Mouse (Mus musculus) intestine, postnatal 0 days (tissue): ENCODE measurements around the gene Gmeb2. TPM values are rescaled to one million over a fixed set of nuclear protein-coding genes. Genes with fewer than 3 reads are reported as not detected.

ENCODE experiments used
- ATAC-seq: fragments of 200-750 bp; cut with Nextera tagmentation; 2 replicates; pipeline ENCODE4 v1.8.0; 2017; ENCODE audit warnings: mild to moderate bottlenecking, moderate TSS enrichment, moderate library complexity
- H3K27ac ChIP-seq: fragments of 300-500 bp; sonication (generic); 2 replicates; pipeline ENCODE4 v1.5.1; 2014; ENCODE audit warnings: mild to moderate bottlenecking, low read depth, low read length, moderate library complexity
- H3K27me3 ChIP-seq: fragments of 300-500 bp; sonication (generic); replicated peaks from 2 replicates; pipeline ENCODE4 v1.6.1; 2014; ENCODE audit warnings: low read length, mixed read lengths; ENCODE audit not compliant: control insufficient read depth, insufficient read depth
- H3K36me3 ChIP-seq: fragments of 300-500 bp; sonication (generic); 2 replicates; pipeline ENCODE4 v1.6.1; 2014; ENCODE audit warnings: mild to moderate bottlenecking, moderate library complexity; ENCODE audit not compliant: control insufficient read depth, insufficient read depth
- H3K4me1 ChIP-seq: fragments of 300-500 bp; sonication (generic); replicated peaks from 2 replicates; pipeline ENCODE4 v1.6.1; 2014; ENCODE audit warnings: antibody characterized with exemption, low read length, mixed read lengths; ENCODE audit not compliant: control insufficient read depth, insufficient read depth
- H3K4me2 ChIP-seq: fragments of 300-500 bp; sonication (generic); replicated peaks from 2 replicates; pipeline ENCODE4 v1.6.1; 2014; ENCODE audit warnings: low read depth, mild to moderate bottlenecking, moderate library complexity
- H3K4me3 ChIP-seq: fragments of 300-500 bp; sonication (generic); 2 replicates; pipeline ENCODE4 v1.5.1; 2014; ENCODE audit warnings: low read depth, low read length
- H3K9ac ChIP-seq: fragments of 300-500 bp; sonication (generic); 2 replicates; pipeline ENCODE4 v1.6.1; 2014; ENCODE audit warnings: mild to moderate bottlenecking, low read depth, low read length
- H3K9me3 ChIP-seq: fragments of 300-500 bp; sonication (generic); 2 replicates; pipeline ENCODE4 v1.6.1; 2016; ENCODE audit warnings: mixed run types; ENCODE audit not compliant: control insufficient read depth
- CTCF ChIP-seq: sonication (generic); IDR thresholded peaks from 2 replicates; pipeline ENCODE4 v1.5.1; 2016; ENCODE audit warnings: low read depth, mild to moderate bottlenecking, control low read depth, antibody characterized with exemption, moderate library complexity
- WGBS: fragments of 180-500 bp; shearing (Covaris S2); extraction: QIAGEN DNeasy Blood & Tissue Kit; methylation state at CpG from one replicate; pipeline ENCODE4 v1.1.7; 2014; 5-methylcytosine and 5-hydroxymethylcytosine counted together
- polyA plus RNA-seq: library from polyadenylated mRNA; unstranded; fragments of >200 nt; fragmentation: Nextera tagmentation; extraction: Ambion mirVana; gene quantifications from 2 replicates; pipeline ENCODE4 v1.2.1, GENCODE M21; 2015

The Gmeb2 gene
- polyA plus RNA-seq, 1 experiment from 2014 or later = 5.4 TPM

DNA sequence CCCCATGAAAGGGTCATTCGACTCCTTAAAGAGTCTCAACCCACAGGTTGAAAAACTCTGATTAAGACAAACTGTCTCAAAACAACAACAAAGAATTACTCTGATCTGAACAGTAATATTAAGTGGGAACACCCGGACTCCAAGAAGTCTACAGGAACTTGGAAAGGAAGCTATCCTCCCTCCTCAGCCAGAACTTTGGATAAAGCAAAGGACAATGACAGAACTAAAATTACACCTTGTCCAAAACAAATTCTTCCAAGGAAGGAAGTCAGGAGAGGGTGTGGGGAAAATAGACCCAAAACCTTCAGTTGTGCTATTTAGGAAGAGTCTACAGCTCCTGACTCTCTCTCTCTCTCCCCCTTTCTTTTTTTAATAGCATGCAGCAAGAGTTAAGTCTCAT, 15.7 kb downstream of the Gmeb2 start:
- TF ChIP-seq CTCF = no peak
- peaks cover 43% of the 10 kb centered on the region for H3K36me3 ChIP-seq
- H3K4me3 ChIP-seq = no peak overlapping the region
- no peaks in the 10 kb centered on the region for H3K9me3 ChIP-seq
- H3K27me3 ChIP-seq = no peaks in the 10 kb centered on the region
- no peaks in the 10 kb centered on the region for H3K4me1 ChIP-seq
- H3K9ac ChIP-seq = no peak overlapping the region
- ATAC-seq = no peak
- no peak overlapping the region for H3K4me2 ChIP-seq
- 87% methylated on average over 2 of the region's 2 CpGs for WGBS
- H3K27ac ChIP-seq = no peak overlapping the region

DNA sequence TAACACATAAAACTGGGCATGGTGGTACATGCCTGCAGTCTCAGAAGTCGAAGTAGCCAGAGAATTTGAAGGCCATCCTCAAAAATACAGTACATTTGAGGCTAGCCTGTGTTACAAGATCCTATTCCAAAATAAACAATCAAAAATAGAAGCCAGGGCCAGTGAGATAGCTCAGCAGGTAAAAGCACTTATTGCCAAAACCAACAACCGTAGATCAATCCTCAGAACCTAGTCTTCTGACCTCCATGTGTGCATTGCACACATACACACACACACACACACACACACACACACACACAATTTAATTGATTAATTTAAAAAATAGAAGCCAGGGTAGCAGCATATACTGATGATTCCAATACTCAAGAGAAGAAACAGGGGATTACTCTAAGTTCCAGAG, 21.0 kb downstream of the Gmeb2 start:
- no peaks in the 10 kb centered on the region for H3K27me3 ChIP-seq
- no peak overlapping the region for H3K9ac ChIP-seq
- 92% methylated on average over 2 of the region's 2 CpGs for WGBS
- ATAC-seq = no peak
- no peak overlapping the region for H3K4me3 ChIP-seq
- no peak overlapping the region for H3K4me2 ChIP-seq
- no peaks in the 10 kb centered on the region for H3K4me1 ChIP-seq
- H3K9me3 ChIP-seq = no peaks in the 10 kb centered on the region
- H3K36me3 ChIP-seq = peaks cover 60% of the 10 kb centered on the region
- no peak overlapping the region for H3K27ac ChIP-seq
- TF ChIP-seq CTCF = no peak

DNA sequence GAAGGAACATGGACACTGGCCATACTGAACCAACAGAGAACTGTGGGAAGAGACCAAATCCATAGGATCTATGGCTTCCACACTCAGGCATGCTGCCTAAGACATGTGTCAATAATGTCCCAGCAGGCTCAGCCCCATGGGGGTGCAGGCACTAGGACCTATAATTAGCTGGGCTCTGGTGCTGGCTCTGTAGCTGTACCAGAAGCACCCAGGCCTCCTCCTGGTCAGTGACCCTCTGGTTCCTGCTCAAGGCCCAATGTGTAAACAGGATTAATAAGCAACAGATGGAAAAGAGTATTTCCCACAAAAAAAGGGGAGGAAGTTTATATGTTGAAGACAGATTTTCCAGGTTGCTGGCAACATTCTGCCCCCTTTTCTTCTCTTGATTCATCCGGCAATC, 34.6 kb downstream of the Gmeb2 start:
- Histone ChIP-seq H3K27me3 (no peaks in the 10 kb centered on the region), H3K4me2 (no peak overlapping the region), H3K9ac (no peak overlapping the region), H3K36me3 (peaks cover 56% of the 10 kb centered on the region), H3K27ac (no peak overlapping the region), H3K9me3 (no peaks in the 10 kb centered on the region), H3K4me1 (peaks cover 11% of the 10 kb centered on the region; the same call in 1 of the 2 replicates), H3K4me3 (no peak overlapping the region)
- 77% methylated on average over 1 of the region's 1 CpGs for WGBS
- no peak for TF ChIP-seq CTCF
- no peak for ATAC-seq

DNA sequence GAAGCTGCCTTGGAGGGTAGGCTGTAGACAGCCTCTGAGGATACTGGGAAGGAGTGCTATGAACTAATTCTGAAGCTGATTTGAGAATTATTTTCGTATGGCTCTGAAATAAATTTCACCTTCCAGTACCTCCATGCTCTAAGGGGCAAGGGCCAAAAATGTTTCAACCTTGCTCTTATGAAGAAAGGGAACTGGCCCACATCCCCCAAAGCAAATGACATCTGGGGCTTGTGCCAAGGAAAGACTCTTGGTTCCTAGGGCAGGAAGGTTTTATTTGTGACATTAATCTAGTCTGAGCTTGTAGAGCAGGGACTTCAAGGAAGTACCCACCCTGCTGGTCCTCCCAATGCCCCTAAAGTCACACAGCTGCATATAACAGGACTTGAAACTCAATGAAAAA, 36.0 kb downstream of the Gmeb2 start:
- WGBS = 82% methylated on average over 1 of the region's 1 CpGs
- Histone ChIP-seq H3K9me3 (no peaks in the 10 kb centered on the region), H3K9ac (no peak overlapping the region), H3K27me3 (no peaks in the 10 kb centered on the region), H3K4me2 (no peak overlapping the region), H3K27ac (no peak overlapping the region), H3K4me1 (peaks cover 11% of the 10 kb centered on the region; the same call in 1 of the 2 replicates), H3K4me3 (no peak overlapping the region), H3K36me3 (peaks cover 45% of the 10 kb centered on the region)
- no peak for TF ChIP-seq CTCF
- no peak for ATAC-seq

DNA sequence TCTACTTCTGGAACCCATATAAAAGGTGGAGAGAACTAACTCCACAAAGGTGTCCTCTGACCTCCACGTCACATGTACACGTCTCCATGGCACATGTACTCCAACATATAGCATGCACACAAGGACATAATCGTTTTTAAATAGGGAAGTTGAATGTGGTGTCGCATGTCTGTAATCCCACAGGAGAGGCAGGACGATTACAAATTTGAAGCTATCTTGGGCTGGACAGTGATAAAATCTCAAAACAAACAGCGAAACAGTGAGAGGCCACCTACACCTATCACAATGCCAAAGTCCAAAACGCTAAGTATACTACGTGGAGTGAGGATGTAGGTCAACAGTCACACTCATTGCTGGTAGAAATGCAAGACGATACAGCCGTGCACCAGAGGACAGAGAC, 38.6 kb downstream of the Gmeb2 start:
- Histone ChIP-seq H3K36me3 (peaks cover 24% of the 10 kb centered on the region), H3K4me3 (no peak overlapping the region), H3K4me1 (peaks cover 14% of the 10 kb centered on the region; the same call in 1 of the 2 replicates), H3K4me2 (0 out of 2 replicates have a peak overlapping the region, but pooled peaks have one; percentile 6), H3K9ac (no peak overlapping the region), H3K27me3 (no peaks in the 10 kb centered on the region), H3K27ac (peak overlapping the region; percentile 87), H3K9me3 (no peaks in the 10 kb centered on the region)
- no peak for TF ChIP-seq CTCF
- WGBS = 39% methylated on average over 10 of the region's 10 CpGs
- peak; percentile 90 for ATAC-seq

DNA sequence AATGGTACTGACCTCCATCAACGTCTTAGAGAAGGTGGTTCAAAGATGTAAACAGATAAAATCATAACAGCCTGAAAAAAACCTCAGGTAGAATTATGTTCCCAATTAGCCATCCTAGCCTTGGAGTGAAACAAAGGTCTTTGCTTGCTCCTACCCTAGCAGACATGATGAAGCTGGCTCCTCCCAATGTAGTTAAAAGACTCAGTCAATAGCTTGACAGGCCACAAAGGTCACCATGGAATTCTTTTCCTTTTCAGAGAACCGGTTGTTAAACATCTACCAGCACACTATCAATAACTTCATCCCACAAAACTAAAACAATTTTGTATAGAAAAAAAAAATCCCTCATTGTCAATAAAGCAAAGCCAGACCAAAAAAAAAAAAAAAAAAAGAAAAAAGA, 42.8 kb downstream of the Gmeb2 start:
- no peak overlapping the region for H3K4me2 ChIP-seq
- no peak overlapping the region for H3K4me3 ChIP-seq
- H3K9me3 ChIP-seq = no peaks in the 10 kb centered on the region
- no peak overlapping the region for H3K9ac ChIP-seq
- TF ChIP-seq CTCF = no peak
- H3K4me1 ChIP-seq = peaks cover 13% of the 10 kb centered on the region
- WGBS = 15% methylated on average over 2 of the region's 2 CpGs
- H3K27ac ChIP-seq = peak overlapping the region; percentile 50; the same call in 1 of the 2 replicates
- no peaks in the 10 kb centered on the region for H3K27me3 ChIP-seq
- peaks cover 2% of the 10 kb centered on the region; the same call in 1 of the 2 replicates for H3K36me3 ChIP-seq
- no peak for ATAC-seq
